ENCODE assay signal across 22 mouse cellular contexts in the genomic region with DNA sequence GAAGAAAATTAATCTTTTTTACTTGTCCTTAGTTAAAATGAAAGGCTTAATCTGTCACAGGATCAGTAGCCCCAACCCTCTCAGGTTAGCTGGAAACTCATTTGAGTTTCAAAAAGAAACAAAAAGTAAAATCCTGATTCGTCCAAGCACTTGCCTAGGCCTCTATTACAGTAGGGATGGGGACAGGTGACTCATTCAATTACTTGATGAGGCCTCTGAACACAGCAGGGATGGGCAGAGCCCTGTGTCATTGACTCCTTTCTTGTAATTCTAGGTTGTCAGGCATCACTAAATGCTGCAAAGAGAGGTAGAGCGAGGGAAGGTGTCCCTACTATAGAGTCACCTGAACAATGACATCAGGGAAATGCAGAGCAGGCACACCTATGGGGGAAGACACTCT.
DNase-seq lines count a peak whose midpoint lies in the region; ATAC-seq lines count a peak whose summit lies in the region.
"Had no signal": no experiment of that assay in that cellular context is flagged by ENCODE, and none has a peak within 500 bp of the region (broad histone marks: within the 10 kb centered on the region; RNA-seq: fewer than 3 reads in every experiment).

No protein-coding gene starts in this region.

- no peak for ATAC-seq in megakaryocyte, adult 5-6 weeks (ENCODE audit: poor library complexity, severe bottlenecking)
- ATAC-seq in CD4-positive, CD25-positive, alpha-beta regulatory T cell, adult 4 months: peak; percentile 32

- peak; percentile 87 for DNase-seq in induced T-regulatory cell, adult 2 months (ENCODE audit: low read depth)
- DNase-seq in naive thymus-derived CD4-positive, alpha-beta T cell, adult 2 months (ENCODE audit: low read depth): peak; percentile 57
- DNase-seq in layer of hippocampus, adult 9-10 months (ENCODE audit: low spot score): no peak
- no peak for DNase-seq in layer of hippocampus, adult 8-10 months (ENCODE audit: low spot score in 2 of 2)
- DNase-seq in cerebellum, postnatal 14 days: no peak
- DNase-seq: adrenal gland, adult 8-10 months; cerebellum, adult 18-20 months; cerebellum, postnatal 36 days; heart, postnatal 4 days; kidney, adult 11 months; lung, postnatal 4 days had no signal

- peaks cover 15% of the 10 kb centered on the region for H3K36me3 ChIP-seq in megakaryocyte, embryonic 14.5 days (replicated peaks; ENCODE audit: low read length)
- H3K36me3 ChIP-seq: embryonic facial prominence, embryonic 13.5 days; forebrain, embryonic 12.5 days; heart, embryonic 15.5 days; kidney, embryonic 15.5 days; lung, embryonic 15.5 days; midbrain, embryonic 10.5 days had no signal

- peaks cover 96% of the 10 kb centered on the region for H3K4me1 ChIP-seq in megakaryocyte, embryonic 14.5 days
- H3K4me1 ChIP-seq: forebrain, embryonic 12.5 days had no signal

- no peaks in the 10 kb centered on the region for H3K9me3 ChIP-seq in megakaryocyte, embryonic 14.5 days
- H3K9me3 ChIP-seq: embryonic facial prominence, embryonic 13.5 days; forebrain, embryonic 12.5 days; heart, embryonic 15.5 days; kidney, embryonic 15.5 days; lung, embryonic 15.5 days; midbrain, embryonic 10.5 days had no signal

- peak overlapping the region; percentile 15 for H3K4me3 ChIP-seq in megakaryocyte, embryonic 14.5 days (replicated peaks)
- H3K4me3 ChIP-seq: embryonic facial prominence, embryonic 13.5 days; erythroblast, embryonic 14.5 days; forebrain, embryonic 12.5 days; heart, embryonic 15.5 days; kidney, embryonic 15.5 days; layer of hippocampus, adult 2 months; lung, embryonic 15.5 days; midbrain, embryonic 10.5 days had no signal

- H3K27me3 ChIP-seq in megakaryocyte, embryonic 14.5 days (replicated peaks): no peaks in the 10 kb centered on the region
- H3K27me3 ChIP-seq: embryonic facial prominence, embryonic 13.5 days; forebrain, embryonic 12.5 days; heart, embryonic 15.5 days; kidney, embryonic 15.5 days; lung, embryonic 15.5 days had no signal

Comparison
In these comparisons a context has a peak if more than half of its experiments do, and no peak if none do; other contexts are left out.
1. DNase-seq: peak in induced T-regulatory cell, adult 2 months (single experiment) and naive thymus-derived CD4-positive, alpha-beta T cell, adult 2 months (single experiment); none in layer of hippocampus, adult 9-10 months (single experiment), layer of hippocampus, adult 8-10 months (0 of 2) and cerebellum, postnatal 14 days (0 of 2).